Mouse (Mus musculus): ENCODE data around the gene Gm28729. TPM values are rescaled to one million over a fixed set of nuclear protein-coding genes. Genes with fewer than 3 reads are reported as not detected.
"Not testable (repeated sequence)": the region's sequence is repeated elsewhere in the genome, so short reads cannot be mapped to it uniquely, and the experiment has no call there.

Gene Gm28729
- polyA plus RNA-seq, 2 experiments, result 0.02 TPM; not detected in 1

GRCm38 (mm10) chr9:96502856-96503610 lies 22.0 kb downstream of the Gm28729 start:
- ATAC-seq (ENCODE audit: insufficient read depth) (no peak), DNase-seq (ENCODE audit: low read depth in 3 of 3, low spot score in 3 of 3) (no peak)
- no peak overlapping the region for H3K9ac ChIP-seq (replicated peaks)
- no peak overlapping the region for H3K4me2 ChIP-seq (ENCODE audit: low read depth)
- H3K4me1 ChIP-seq (replicated peaks; ENCODE audit: control insufficient read depth in 2 of 2, insufficient read depth in 2 of 2, low read length in 1 of 2), result peaks cover 0 to 2% of the 10 kb centered on the region in 2 experiments; a peak in 1 of 4 replicates
- no peak overlapping the region for H3K27ac ChIP-seq
- H3K27me3 ChIP-seq (ENCODE audit: control insufficient read depth, insufficient read depth, low read length), result no peaks in the 10 kb centered on the region
- WGBS (ENCODE audit: insufficient replicate concordance), result 63% methylated on average over 6 of the region's 6 CpGs
- H3K36me3 ChIP-seq (replicated peaks; ENCODE audit: control insufficient read depth, insufficient read depth, low read depth), result no peaks in the 10 kb centered on the region
- TF ChIP-seq CTCF (IDR thresholded peaks at IDR 0.05; ENCODE audit: low read depth), result no peak
- no peak for TF ChIP-seq EP300 (IDR thresholded peaks at IDR 0.05; ENCODE audit: low read depth)
- no peak overlapping the region for H3K4me3 ChIP-seq (ENCODE audit: insufficient read depth in 1 of 2, low read depth in 2 of 2, low read length in 2 of 2)
- no peaks in the 10 kb centered on the region for H3K9me3 ChIP-seq (ENCODE audit: control insufficient read depth, low read length)

GRCm38 (mm10) chr9:96501217-96501616 lies 23.8 kb downstream of the Gm28729 start:
- Histone ChIP-seq H3K27ac (no peak overlapping the region), H3K9ac (replicated peaks) (no peak overlapping the region), H3K36me3 (replicated peaks; ENCODE audit: control insufficient read depth, insufficient read depth, low read depth) (no peaks in the 10 kb centered on the region), H3K4me1 (replicated peaks; ENCODE audit: control insufficient read depth in 2 of 2, insufficient read depth in 2 of 2, low read length in 1 of 2) (peaks cover 0 to 2% of the 10 kb centered on the region in 2 experiments; a peak in 1 of 4 replicates), H3K4me2 (ENCODE audit: low read depth) (no peak overlapping the region), H3K4me3 (ENCODE audit: insufficient read depth in 1 of 2, low read depth in 2 of 2, low read length in 2 of 2) (no peak overlapping the region), H3K27me3 (ENCODE audit: control insufficient read depth, insufficient read depth, low read length) (no peaks in the 10 kb centered on the region), H3K9me3 (ENCODE audit: control insufficient read depth, low read length) (no peaks in the 10 kb centered on the region)
- no peak for TF ChIP-seq CTCF (IDR thresholded peaks at IDR 0.05; ENCODE audit: low read depth)
- TF ChIP-seq EP300 (IDR thresholded peaks at IDR 0.05; ENCODE audit: low read depth), result no peak
- 65% methylated on average over 7 of the region's 7 CpGs for WGBS (ENCODE audit: insufficient replicate concordance)
- no peak for DNase-seq (ENCODE audit: low read depth in 3 of 3, low spot score in 3 of 3)
- ATAC-seq (ENCODE audit: insufficient read depth), result no peak

DNA sequence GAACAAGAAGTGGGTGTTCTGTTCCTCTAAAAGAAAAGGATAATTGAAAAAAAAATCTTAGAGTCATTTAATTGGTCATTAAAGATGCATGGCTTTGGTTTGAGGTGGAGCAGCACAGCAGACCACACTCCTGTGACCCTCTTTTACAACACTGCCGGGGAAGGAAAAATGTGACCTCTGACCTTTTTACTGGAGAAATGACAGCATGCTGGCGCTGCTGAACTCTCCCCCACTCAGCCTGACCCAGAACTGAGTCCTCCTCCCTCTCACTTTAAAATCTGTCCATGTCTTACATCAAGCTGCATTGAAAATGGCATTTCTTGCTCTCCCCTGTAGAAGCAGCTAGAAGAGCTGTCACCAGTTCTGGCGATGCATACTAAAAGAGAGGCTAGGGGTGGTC lies 31.9 kb downstream of the Gm28729 start:
- Histone ChIP-seq H3K36me3 (replicated peaks; ENCODE audit: control insufficient read depth, insufficient read depth, low read depth) (no peaks in the 10 kb centered on the region), H3K27ac (no peak overlapping the region), H3K4me3 (ENCODE audit: insufficient read depth in 1 of 2, low read depth in 2 of 2, low read length in 2 of 2) (no peak overlapping the region), H3K27me3 (ENCODE audit: control insufficient read depth, insufficient read depth, low read length) (no peaks in the 10 kb centered on the region), H3K4me2 (ENCODE audit: low read depth) (no peak overlapping the region), H3K4me1 (replicated peaks; ENCODE audit: control insufficient read depth in 2 of 2, insufficient read depth in 2 of 2, low read length in 1 of 2) (0 out of 4 replicates have a peak, but pooled peaks cover 0 to 3% of the 10 kb centered on the region in 2 experiments), H3K9ac (replicated peaks) (no peak overlapping the region), H3K9me3 (ENCODE audit: control insufficient read depth, low read length) (no peaks in the 10 kb centered on the region)
- WGBS (ENCODE audit: insufficient replicate concordance), result 27% methylated on average over 3 of the region's 3 CpGs
- ATAC-seq (ENCODE audit: insufficient read depth) (no peak), DNase-seq (ENCODE audit: low read depth in 3 of 3, low spot score in 3 of 3) (no peak)
- no peak for TF ChIP-seq CTCF (IDR thresholded peaks at IDR 0.05; ENCODE audit: low read depth)
- TF ChIP-seq EP300 (IDR thresholded peaks at IDR 0.05; ENCODE audit: low read depth), result no peak

- Histone ChIP-seq H3K27me3 (ENCODE audit: control insufficient read depth, insufficient read depth, low read length) (no peaks in the 10 kb centered on the region), H3K4me3 (ENCODE audit: insufficient read depth in 1 of 2, low read depth in 2 of 2, low read length in 2 of 2) (no peak overlapping the region), H3K36me3 (replicated peaks; ENCODE audit: control insufficient read depth, insufficient read depth, low read depth) (no peaks in the 10 kb centered on the region), H3K4me1 (replicated peaks; ENCODE audit: control insufficient read depth in 2 of 2, insufficient read depth in 2 of 2, low read length in 1 of 2) (0 out of 4 replicates have a peak, but pooled peaks cover 0 to 3% of the 10 kb centered on the region in 2 experiments), H3K9ac (replicated peaks) (no peak overlapping the region), H3K9me3 (ENCODE audit: control insufficient read depth, low read length) (no peaks in the 10 kb centered on the region), H3K4me2 (ENCODE audit: low read depth) (no peak overlapping the region), H3K27ac (no peak overlapping the region)
- ATAC-seq (ENCODE audit: insufficient read depth) (no peak), DNase-seq (ENCODE audit: low read depth in 3 of 3, low spot score in 3 of 3) (peak in 1 of 3 experiments; percentile 7)
- 29% methylated on average over 12 of the region's 12 CpGs for WGBS (ENCODE audit: insufficient replicate concordance)
- TF ChIP-seq EP300 (IDR thresholded peaks at IDR 0.05; ENCODE audit: low read depth), result no peak
- TF ChIP-seq CTCF (IDR thresholded peaks at IDR 0.05; ENCODE audit: low read depth), result peak; percentile 92
These were observed 33.3 kb downstream of the Gm28729 start for GRCm38 (mm10) chr9:96491810-96492209.

DNA sequence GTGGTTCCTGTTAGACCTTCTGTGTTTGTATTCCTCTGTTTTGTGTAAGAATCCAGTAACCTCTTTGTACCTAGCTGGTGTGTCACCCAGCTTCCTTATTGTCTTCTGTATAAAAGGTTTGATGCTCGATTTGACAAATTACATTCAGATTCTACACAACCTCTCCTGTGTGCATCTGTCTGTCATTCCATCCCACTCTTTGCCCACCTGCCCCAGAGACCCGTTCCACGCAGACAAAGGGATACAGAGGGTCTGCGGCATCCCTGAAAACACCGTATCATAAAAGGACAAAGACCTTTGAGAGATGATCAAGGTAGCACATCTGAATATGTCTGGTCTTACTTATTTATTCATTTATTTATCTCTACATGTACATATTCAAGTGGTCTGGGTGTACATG lies 37.2 kb downstream of the Gm28729 start:
- H3K9me3 ChIP-seq (ENCODE audit: control insufficient read depth, low read length); H3K9ac ChIP-seq (replicated peaks); H3K27me3 ChIP-seq (ENCODE audit: control insufficient read depth, insufficient read depth, low read length); H3K4me3 ChIP-seq (ENCODE audit: insufficient read depth in 1 of 2, low read depth in 2 of 2, low read length in 2 of 2); H3K27ac ChIP-seq; H3K36me3 ChIP-seq (replicated peaks; ENCODE audit: control insufficient read depth, insufficient read depth, low read depth); H3K4me1 ChIP-seq (replicated peaks; ENCODE audit: control insufficient read depth in 2 of 2, insufficient read depth in 2 of 2, low read length in 1 of 2); H3K4me2 ChIP-seq (ENCODE audit: low read depth); DNase-seq (ENCODE audit: low read depth in 3 of 3, low spot score in 3 of 3); ATAC-seq (ENCODE audit: insufficient read depth): not testable (repeated sequence)
- WGBS (ENCODE audit: insufficient replicate concordance), result 82% methylated on average over 5 of the region's 5 CpGs
